Mouse (Mus musculus): ENCODE data around the gene Casz1.

The Casz1 gene

GRCm38 (mm10) chr4:148970742-148971141 is 166.5 kb downstream of the Casz1 start:
- no peak for DNase-seq (ENCODE audit: low spot score in 2 of 2)

GRCm38 (mm10) chr4:148971613-148972242 is 167.5 kb downstream of the Casz1 start:
- no peak for DNase-seq (ENCODE audit: low spot score in 2 of 2)

- no peak for DNase-seq (ENCODE audit: low spot score in 2 of 2)
Observed at GRCm38 (mm10) chr4:148972707-148973106, 168.5 kb downstream of the Casz1 start.

- no peak for DNase-seq (ENCODE audit: low spot score in 2 of 2)
Observed at GRCm38 (mm10) chr4:148973387-148973786, 169.2 kb downstream of the Casz1 start.

GRCm38 (mm10) chr4:148974833-148975232 is 170.6 kb downstream of the Casz1 start:
- DNase-seq (ENCODE audit: low spot score in 2 of 2), result no peak

GRCm38 (mm10) chr4:148978221-148978855 is 174.1 kb downstream of the Casz1 start:
- DNase-seq (ENCODE audit: low spot score in 2 of 2), result no peak

GRCm38 (mm10) chr4:148978926-148979325 is 174.7 kb downstream of the Casz1 start:
- DNase-seq (ENCODE audit: low spot score in 2 of 2), result no peak

GRCm38 (mm10) chr4:148979837-148980236 is 175.6 kb downstream of the Casz1 start:
- no peak for DNase-seq (ENCODE audit: low spot score in 2 of 2)

- no peak for DNase-seq (ENCODE audit: low spot score in 2 of 2)
Observed at GRCm38 (mm10) chr4:148982274-148982673, 178.0 kb downstream of the Casz1 start.

GRCm38 (mm10) chr4:148984701-148985540 is 180.7 kb downstream of the Casz1 start:
- DNase-seq (ENCODE audit: low spot score in 2 of 2), result no peak

GRCm38 (mm10) chr4:148985541-148986476 is 181.6 kb downstream of the Casz1 start:
- DNase-seq (ENCODE audit: low spot score in 2 of 2), result no peak

- DNase-seq (ENCODE audit: low spot score in 2 of 2), result no peak
Observed at GRCm38 (mm10) chr4:148990038-148990437, 185.8 kb downstream of the Casz1 start.

GRCm38 (mm10) chr4:148993948-148994347 is 189.7 kb downstream of the Casz1 start:
- no peak for DNase-seq (ENCODE audit: low spot score in 2 of 2)

- DNase-seq (ENCODE audit: low spot score in 2 of 2), result no peak
Observed at GRCm38 (mm10) chr4:149000746-149001145, 196.5 kb downstream of the Casz1 start.

- DNase-seq (ENCODE audit: low spot score in 2 of 2), result no peak
Observed at GRCm38 (mm10) chr4:149001515-149001914, 197.3 kb downstream of the Casz1 start.

GRCm38 (mm10) chr4:149002441-149003093 is 198.3 kb downstream of the Casz1 start:
- DNase-seq (ENCODE audit: low spot score in 2 of 2), result no peak
